Mouse (Mus musculus) kidney, adult 2 months (tissue): ENCODE data around the gene Ism1.

Source experiments
- CTCF ChIP-seq: fragments of 200-500 bp; conservative IDR thresholded peaks from 2 replicates; pipeline ENCODE4 v1.5.1; 2011; ENCODE audit warnings: low read depth, mild to moderate bottlenecking, control low read depth, low read length, moderate library complexity, mixed read lengths; ENCODE audit not compliant: insufficient read depth, insufficient read length
- POLR2A ChIP-seq: fragments of 200-500 bp; IDR thresholded peaks from one replicate; pipeline ENCODE4 v1.6.1; 2011; ENCODE audit warnings: low read depth, low read length, control low read depth

- TF ChIP-seq CTCF (no peak), POLR2A (no peak)
Measured at GRCm38 (mm10) chr2:139784946-139785345, 107.0 kb downstream of the Ism1 start.
